Mouse (Mus musculus): Measurements from ENCODE around the gene Galnt15. TPM values are rescaled to one million over a fixed set of nuclear protein-coding genes. Genes with fewer than 3 reads are reported as not detected.

Gene Galnt15
- polyA plus RNA-seq (2021), result 0.14 TPM

DNA sequence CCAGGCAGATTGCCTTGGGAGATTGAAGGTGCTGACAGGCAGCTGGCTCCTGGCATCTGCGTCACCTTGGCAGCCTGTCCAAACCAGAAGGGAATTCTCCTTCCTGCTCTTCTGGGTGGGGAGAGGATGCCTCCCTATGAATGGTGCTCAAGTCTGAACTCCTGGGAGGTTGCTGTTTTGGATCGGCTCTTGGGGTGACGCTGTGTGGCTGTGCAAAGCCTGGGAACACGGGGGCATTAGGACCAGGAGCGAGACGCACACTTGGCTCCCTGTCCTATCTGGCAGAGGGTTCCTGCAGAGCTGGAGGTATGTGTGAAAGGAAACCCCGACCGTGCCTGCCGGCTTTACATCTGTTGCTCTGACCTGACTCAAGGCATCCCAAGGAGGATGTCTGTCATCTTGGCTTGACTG is at the start of gene Galnt15:
Gene Galnt15, plus strand, starts transcription at position 309 of the 411 bp plus-strand sequence.
- ChIA-PET POLR2A (no interaction called here), CTCF (interaction anchor here (6.4 kb wide), 1 partner anchor 73 kb away, joined by 72 read pairs; no protein-coding TSS in a partner anchor)
- no peaks in the 10 kb centered on the region for H3K27me3 ChIP-seq
- TF ChIP-seq CTCF (IDR thresholded peaks at IDR 0.05), result no peak
- no peak for DNase-seq (ENCODE audit: low read depth, low spot score)
- in situ Hi-C loops (cut with MboI; ENCODE audit: low pct_unique_long_range_greater_than_20kb), result loop anchor here (5.0 kb wide), 1 partner anchor 231 kb away; no protein-coding TSS in a partner anchor
- no peak for ATAC-seq

DNA sequence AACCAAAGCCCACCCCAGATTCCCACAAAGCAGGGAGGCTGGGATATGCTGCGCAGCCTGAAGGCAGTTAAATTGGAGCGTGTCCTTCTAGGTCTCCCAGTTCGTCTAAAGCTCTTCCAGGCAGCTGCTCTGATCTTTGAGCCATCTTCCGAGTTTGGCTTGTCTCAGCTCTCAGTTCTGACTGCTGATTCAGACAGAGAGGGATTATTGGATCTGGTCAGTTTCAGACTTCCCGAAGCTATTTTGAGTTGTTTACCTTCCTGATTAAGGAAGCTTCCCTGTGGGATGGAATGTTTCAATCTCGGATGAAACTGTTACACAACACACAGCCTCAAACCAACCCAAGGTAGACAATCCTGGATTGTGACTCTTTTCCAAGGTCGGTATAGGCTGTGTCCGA is 34.8 kb upstream of the Galnt15 start:
- ChIA-PET POLR2A (no interaction called here), CTCF (interaction anchor here (1.1 to 1.6 kb wide), 2 partner anchors 25 to 29 kb away, joined by 3 read pairs; no protein-coding TSS in a partner anchor)
- H3K27me3 ChIP-seq, result no peaks in the 10 kb centered on the region
- no peak for DNase-seq (ENCODE audit: low read depth, low spot score)
- no peak for TF ChIP-seq CTCF (IDR thresholded peaks at IDR 0.05)
- in situ Hi-C loops (cut with MboI; ENCODE audit: low pct_unique_long_range_greater_than_20kb), result no loop called here
- no peak for ATAC-seq

DNA sequence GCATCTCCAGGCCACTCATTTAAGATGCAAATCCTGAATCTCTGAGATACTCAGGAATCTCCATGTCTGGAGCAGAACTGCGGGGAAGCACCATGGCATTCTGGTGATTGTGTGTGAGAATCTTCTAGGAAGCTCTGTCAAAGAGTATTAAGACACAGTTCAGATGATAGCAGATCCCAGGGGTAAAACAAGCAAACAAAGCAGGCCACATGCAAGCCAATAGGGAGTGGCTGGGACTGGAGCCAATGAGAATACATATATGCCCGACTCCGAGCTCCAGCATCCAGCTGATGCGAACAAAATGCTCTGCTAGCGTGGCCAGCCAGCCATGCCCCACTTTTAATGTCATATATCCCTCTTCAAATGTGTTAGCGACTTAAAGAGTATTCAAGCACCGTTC is 27.8 kb upstream of the Galnt15 start:
- no peak for ATAC-seq
- H3K27me3 ChIP-seq, result no peaks in the 10 kb centered on the region
- POLR2A ChIA-PET, result no interaction called here
- no peak for TF ChIP-seq CTCF (IDR thresholded peaks at IDR 0.05)
- DNase-seq (ENCODE audit: low read depth, low spot score), result no peak
- in situ Hi-C loops (cut with MboI; ENCODE audit: low pct_unique_long_range_greater_than_20kb), result no loop called here
- CTCF ChIA-PET, result interaction anchor here (1.0 to 1.4 kb wide), 2 partner anchors 11 to 17 kb away, joined by 3 read pairs; no protein-coding TSS in a partner anchor

DNA sequence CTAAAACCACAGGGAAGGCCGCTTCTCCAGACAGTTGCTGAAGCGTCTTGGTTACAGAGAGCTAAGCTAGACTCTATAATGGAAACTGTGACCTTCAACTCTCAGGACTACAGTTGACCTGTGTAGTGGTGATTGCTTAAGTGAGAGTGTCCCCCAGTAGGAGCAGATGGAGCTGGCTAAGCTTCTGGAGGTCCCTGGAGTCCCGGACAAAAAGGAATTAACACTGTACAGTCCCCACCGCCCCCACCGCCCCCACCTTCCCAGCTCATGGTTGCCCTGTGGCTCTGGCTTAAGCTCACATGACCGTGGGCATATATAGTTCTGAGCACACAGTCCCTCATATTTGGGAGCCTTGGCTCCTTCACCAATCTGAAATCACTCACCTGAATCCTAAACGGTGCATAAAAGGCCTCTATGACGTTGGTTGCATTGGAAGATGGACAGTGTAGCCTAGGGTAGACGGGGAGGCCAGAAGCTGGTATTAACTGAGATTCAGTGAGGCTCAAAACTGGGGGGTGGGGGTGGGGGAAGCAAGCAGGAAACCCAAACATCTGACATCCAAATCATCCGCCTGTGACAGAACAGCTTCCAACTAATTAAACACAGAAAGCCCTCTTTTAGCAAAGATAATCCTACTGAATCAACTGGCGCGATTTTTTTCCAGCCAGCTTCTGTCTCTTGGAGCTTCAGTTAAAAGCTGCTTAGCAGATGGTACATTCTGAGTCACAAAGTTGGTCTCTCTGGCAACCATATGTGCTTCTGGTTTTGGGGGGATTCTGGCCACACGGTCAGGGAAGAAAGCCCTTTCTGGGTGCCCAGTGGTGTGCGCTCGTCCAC is 26.1 kb upstream of the Galnt15 start:
- POLR2A ChIA-PET, result no interaction called here
- peak; percentile 46 for DNase-seq (ENCODE audit: low read depth, low spot score)
- CTCF ChIA-PET, result no interaction called here
- in situ Hi-C loops (cut with MboI; ENCODE audit: low pct_unique_long_range_greater_than_20kb), result no loop called here
- TF ChIP-seq CTCF (IDR thresholded peaks at IDR 0.05), result no peak
- ATAC-seq, result no peak
- no peaks in the 10 kb centered on the region for H3K27me3 ChIP-seq

DNA sequence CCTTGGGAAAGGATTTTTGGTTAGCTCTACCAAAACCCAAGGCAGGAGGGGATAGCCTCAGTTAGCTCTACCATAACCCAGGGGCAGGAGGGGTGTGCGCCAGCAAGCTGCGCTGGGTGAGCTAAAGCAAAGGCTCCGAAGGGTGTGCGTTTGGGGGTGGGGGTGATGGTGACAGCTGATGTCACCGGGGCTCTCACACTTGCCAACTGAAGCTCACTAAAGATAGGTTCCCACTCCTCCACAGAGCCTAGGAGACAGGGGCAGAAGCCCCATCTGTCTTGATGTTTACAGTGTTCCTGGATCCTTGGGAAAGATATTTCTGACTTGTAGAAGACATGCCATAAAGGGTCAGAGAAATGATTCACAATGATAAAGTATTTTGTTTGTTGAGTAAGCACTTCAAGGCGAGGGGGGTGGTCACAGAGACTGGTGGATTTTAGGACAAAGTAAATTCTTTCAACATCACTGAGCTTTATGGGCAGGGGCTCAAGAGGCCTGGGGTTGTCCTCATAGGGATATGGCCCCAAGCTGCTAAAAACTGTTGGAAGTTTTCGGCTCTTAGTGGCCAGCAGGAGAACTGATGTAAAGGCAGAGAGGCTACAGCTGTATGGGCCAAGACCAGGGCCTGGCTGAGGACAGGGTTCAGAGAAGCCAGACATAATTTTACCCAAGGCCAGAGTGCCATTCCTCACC is 24.7 kb upstream of the Galnt15 start:
- ChIA-PET POLR2A (no interaction called here), CTCF (interaction anchor here (1.1 to 1.6 kb wide), 2 partner anchors 11 to 49 kb away, joined by 3 to 4 read pairs; no protein-coding TSS in a partner anchor)
- DNase-seq (ENCODE audit: low read depth, low spot score) (no peak), ATAC-seq (no peak)
- TF ChIP-seq CTCF (IDR thresholded peaks at IDR 0.05), result no peak
- H3K27me3 ChIP-seq, result no peaks in the 10 kb centered on the region
- in situ Hi-C loops (cut with MboI; ENCODE audit: low pct_unique_long_range_greater_than_20kb), result no loop called here

DNA sequence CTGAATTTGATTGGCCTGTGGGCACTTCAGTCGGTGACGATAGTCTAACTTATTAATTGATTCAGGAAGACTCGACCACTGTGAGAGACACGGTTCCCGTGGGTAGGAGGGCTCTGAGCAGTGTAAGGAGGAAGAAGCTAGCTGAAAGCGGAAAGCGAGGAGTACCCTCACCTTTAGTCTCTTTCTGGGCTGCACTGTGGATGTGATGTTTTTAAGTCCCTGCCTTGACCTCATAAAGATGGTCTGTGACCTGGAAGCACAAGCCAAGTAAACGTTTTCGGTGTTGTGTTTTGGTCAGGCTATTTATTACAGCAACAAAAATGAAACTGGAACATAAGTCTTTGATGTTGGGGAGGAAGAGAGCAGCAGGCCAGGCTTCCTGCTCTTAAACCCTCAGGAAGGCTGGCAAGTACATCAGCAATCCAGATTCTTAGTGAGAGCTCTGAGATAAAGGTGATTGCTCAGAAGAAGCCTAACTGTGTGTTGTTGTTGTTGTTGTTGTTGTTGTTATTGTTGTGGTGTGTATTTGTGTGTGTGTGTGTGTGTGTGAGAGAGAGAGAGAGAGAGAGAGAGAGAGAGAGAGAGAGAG is 23.0 kb upstream of the Galnt15 start:
- no peak for ATAC-seq
- no peak for TF ChIP-seq CTCF (IDR thresholded peaks at IDR 0.05)
- H3K27me3 ChIP-seq, result no peaks in the 10 kb centered on the region
- CTCF ChIA-PET, result no interaction called here
- in situ Hi-C loops (cut with MboI; ENCODE audit: low pct_unique_long_range_greater_than_20kb), result no loop called here
- DNase-seq (ENCODE audit: low read depth, low spot score), result no peak
- POLR2A ChIA-PET, result no interaction called here

DNA sequence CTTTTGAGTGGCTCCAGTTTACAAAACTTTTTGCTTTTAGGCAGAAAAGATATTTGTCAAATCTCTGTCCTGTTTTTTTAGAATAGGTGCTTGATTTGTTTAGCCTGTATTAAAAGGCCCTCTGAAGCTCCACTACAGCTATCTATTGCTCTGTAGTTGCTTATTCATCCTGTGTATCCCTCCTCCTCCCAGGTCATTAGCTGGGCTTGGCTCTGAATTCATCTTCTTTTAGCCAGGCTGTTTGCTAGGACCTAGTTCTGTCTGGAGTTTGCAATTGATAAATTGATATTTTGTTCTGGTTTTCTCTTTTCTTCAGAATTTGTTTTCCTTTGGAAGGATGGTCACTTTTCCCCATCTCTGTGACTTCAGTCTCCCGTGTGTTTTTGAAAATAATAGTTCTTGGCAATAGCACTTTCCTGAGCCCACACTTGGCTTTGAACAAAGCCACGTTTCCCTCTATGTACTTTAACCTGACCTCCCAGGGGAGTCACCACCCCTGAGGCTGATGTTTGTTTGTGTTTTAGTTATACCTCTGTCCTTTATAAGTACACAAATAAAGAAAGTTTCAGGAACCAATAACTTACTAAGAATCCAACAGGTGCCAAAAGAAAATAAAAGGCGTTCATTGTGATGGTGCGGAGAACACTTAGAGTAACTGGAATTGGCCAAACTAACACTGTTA is 21.0 kb upstream of the Galnt15 start:
- TF ChIP-seq CTCF (IDR thresholded peaks at IDR 0.05), result no peak
- POLR2A ChIA-PET, result no interaction called here
- ATAC-seq, result no peak
- CTCF ChIA-PET, result interaction anchor here (1.2 kb wide), 1 partner anchor 53 kb away, joined by 3 read pairs; no protein-coding TSS in a partner anchor
- in situ Hi-C loops (cut with MboI; ENCODE audit: low pct_unique_long_range_greater_than_20kb), result no loop called here
- no peak for DNase-seq (ENCODE audit: low read depth, low spot score)
- H3K27me3 ChIP-seq, result no peaks in the 10 kb centered on the region

DNA sequence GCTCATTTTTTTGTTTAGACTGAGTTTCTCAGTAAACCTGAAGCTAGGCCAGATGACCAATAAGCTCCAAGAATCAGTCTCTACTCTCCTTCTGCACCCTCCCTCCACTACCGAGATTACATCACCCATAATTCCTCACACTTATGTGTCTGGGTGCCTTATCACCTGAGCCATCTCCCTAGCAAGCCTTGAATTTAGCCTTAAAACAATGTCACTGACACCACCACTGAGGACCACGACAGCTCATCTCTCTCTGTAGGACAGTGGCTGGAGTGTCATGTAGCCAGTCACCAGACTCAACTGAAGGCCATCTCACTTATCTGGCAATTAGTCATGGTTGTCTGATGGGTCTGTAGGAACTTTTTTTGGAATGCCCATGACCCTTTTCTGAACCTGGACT is 19.1 kb upstream of the Galnt15 start:
- no peak for DNase-seq (ENCODE audit: low read depth, low spot score)
- ChIA-PET POLR2A (no interaction called here), CTCF (no interaction called here)
- ATAC-seq, result no peak
- TF ChIP-seq CTCF (IDR thresholded peaks at IDR 0.05), result no peak
- H3K27me3 ChIP-seq, result no peaks in the 10 kb centered on the region
- in situ Hi-C loops (cut with MboI; ENCODE audit: low pct_unique_long_range_greater_than_20kb), result no loop called here

DNA sequence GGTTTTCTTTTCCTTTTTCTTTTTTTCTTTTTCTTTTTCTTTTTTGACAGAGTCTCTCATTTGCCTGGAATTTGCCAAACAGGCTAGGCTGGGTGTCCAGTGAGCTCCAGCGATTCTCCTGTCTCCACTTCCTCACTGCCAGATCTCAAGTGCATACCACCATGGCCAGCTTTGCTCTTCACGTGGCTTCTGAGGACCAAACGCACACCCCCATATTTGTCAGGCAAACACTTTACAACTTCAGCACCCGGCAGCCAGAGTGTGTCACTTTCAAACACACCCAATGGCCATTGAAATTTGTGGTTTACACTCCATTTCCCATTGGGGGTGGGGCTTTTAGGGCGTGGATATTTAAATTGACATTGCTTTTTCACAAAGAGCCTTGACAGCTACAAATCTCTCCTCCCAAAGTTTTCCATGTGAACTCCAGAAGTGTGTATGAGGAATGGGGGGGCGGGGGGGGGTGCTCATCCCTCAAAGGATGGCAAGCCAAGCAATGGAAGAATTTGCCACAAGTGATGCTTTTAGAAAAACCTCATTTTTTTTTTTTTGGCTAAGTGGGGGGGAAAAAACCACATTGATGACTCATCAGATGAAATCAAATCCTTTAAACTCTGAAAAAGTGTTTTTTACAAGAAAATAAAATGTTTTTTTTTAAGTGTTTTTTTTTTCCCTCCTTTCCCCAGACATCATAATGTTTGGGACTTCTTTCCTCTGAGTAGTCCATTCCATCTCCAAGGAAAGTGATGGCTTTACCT is 17.1 kb upstream of the Galnt15 start:
- no peak for TF ChIP-seq CTCF (IDR thresholded peaks at IDR 0.05)
- no peaks in the 10 kb centered on the region for H3K27me3 ChIP-seq
- in situ Hi-C loops (cut with MboI; ENCODE audit: low pct_unique_long_range_greater_than_20kb), result no loop called here
- no peak for DNase-seq (ENCODE audit: low read depth, low spot score)
- ATAC-seq, result no peak
- POLR2A ChIA-PET, result interaction anchor here (0.7 kb wide), 1 partner anchor 160 kb away, joined by 3 read pairs; no protein-coding TSS in a partner anchor
- CTCF ChIA-PET, result interaction anchor here (1.2 kb wide), 1 partner anchor 14 kb away, joined by 3 read pairs; no protein-coding TSS in a partner anchor

All from Patski (cell line).